In the genomic region with DNA sequence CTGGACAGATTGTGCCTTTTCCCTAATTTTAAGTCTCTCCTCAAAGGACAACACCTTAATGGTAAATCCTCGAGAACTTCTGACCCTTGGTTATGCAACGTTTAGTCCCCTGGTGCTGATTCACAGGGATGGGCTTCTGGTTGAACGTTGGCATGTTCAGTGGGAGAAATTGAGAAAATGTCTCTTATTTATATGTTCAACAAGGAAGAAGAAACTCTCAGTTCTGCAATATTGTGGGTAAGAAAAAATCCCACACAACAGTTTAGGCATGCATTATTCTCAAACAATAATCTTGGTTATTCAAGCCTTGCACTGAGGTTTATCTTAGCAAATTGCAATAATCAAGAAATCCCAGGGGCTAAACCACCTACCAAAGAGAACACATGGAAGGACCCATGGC, we compare ENCODE assay signal across 46 mouse cellular contexts. TPM values are rescaled to one million over a fixed set of nuclear protein-coding genes. Genes with fewer than 3 reads are reported as not detected.
"Had no signal": no experiment of that assay in that cellular context is flagged by ENCODE, and none has a peak within 500 bp of the region (broad histone marks: within the 10 kb centered on the region; RNA-seq: fewer than 3 reads in every experiment).

No protein-coding gene starts in this region.

- H3K4me1 ChIP-seq: limb, embryonic 10.5 days; limb, embryonic 12.5 days; limb, embryonic 13.5 days; limb, embryonic 15.5 days; liver, embryonic 12.5 days; liver, embryonic 13.5 days; liver, embryonic 15.5 days; lung, embryonic 15.5 days; megakaryocyte, embryonic 14.5 days; midbrain, embryonic 10.5 days; midbrain, embryonic 12.5 days; midbrain, embryonic 13.5 days; midbrain, embryonic 15.5 days; neural tube, embryonic 12.5 days had no signal

- H3K27ac ChIP-seq: limb, embryonic 10.5 days; limb, embryonic 12.5 days; limb, embryonic 13.5 days; limb, embryonic 15.5 days; liver, embryonic 12.5 days; liver, embryonic 13.5 days; liver, embryonic 14.5 days; liver, embryonic 15.5 days; lung, embryonic 15.5 days; macrophage; midbrain, embryonic 10.5 days; midbrain, embryonic 12.5 days; midbrain, embryonic 13.5 days; midbrain, embryonic 15.5 days; neural tube, embryonic 12.5 days had no signal

- H3K4me2 ChIP-seq: limb, embryonic 12.5 days; limb, embryonic 13.5 days; limb, embryonic 15.5 days; liver, embryonic 11.5 days; liver, embryonic 12.5 days; liver, embryonic 13.5 days; liver, embryonic 15.5 days; lung, embryonic 14.5 days; lung, embryonic 15.5 days; midbrain, embryonic 11.5 days; midbrain, embryonic 12.5 days; midbrain, embryonic 13.5 days; midbrain, embryonic 15.5 days; neural tube, embryonic 12.5 days had no signal

- H3K4me3 ChIP-seq: limb, embryonic 10.5 days; limb, embryonic 12.5 days; limb, embryonic 13.5 days; limb, embryonic 15.5 days; liver, embryonic 12.5 days; liver, embryonic 13.5 days; liver, embryonic 15.5 days; lung, embryonic 15.5 days; megakaryocyte, embryonic 14.5 days; midbrain, embryonic 10.5 days; midbrain, embryonic 12.5 days; midbrain, embryonic 13.5 days; midbrain, embryonic 15.5 days; myocyte; neural tube, embryonic 12.5 days had no signal

- H3K27me3 ChIP-seq: limb, embryonic 12.5 days; limb, embryonic 13.5 days; limb, embryonic 15.5 days; liver, embryonic 12.5 days; liver, embryonic 13.5 days; liver, embryonic 15.5 days; lung, embryonic 15.5 days; megakaryocyte, embryonic 14.5 days; midbrain, embryonic 12.5 days; midbrain, embryonic 13.5 days; midbrain, embryonic 15.5 days; neural tube, embryonic 12.5 days had no signal

- H3K9me3 ChIP-seq: limb, embryonic 10.5 days; limb, embryonic 12.5 days; limb, embryonic 13.5 days; limb, embryonic 15.5 days; liver, embryonic 12.5 days; liver, embryonic 13.5 days; liver, embryonic 15.5 days; lung, embryonic 15.5 days; megakaryocyte, embryonic 14.5 days; midbrain, embryonic 10.5 days; midbrain, embryonic 12.5 days; midbrain, embryonic 13.5 days; midbrain, embryonic 15.5 days; neural tube, embryonic 12.5 days had no signal

- ATAC-seq: liver, embryonic 12.5 days; liver, postnatal 0 days; lung, postnatal 0 days; midbrain, embryonic 13.5 days; midbrain, embryonic 15.5 days; midbrain, embryonic 16.5 days had no signal

- DNase-seq: left cerebral cortex, postnatal 4 days; liver; liver, embryonic 13.5 days; liver, postnatal 0 days; lung, adult 18-20 months; lung, adult 2 months; lung, embryonic 14.5 days; lung, postnatal 10 days; lung, postnatal 14 days; lung, postnatal 4 days; midbrain, embryonic 14.5 days had no signal

- H3K36me3 ChIP-seq: limb, embryonic 10.5 days; limb, embryonic 12.5 days; limb, embryonic 13.5 days; limb, embryonic 15.5 days; liver, embryonic 12.5 days; liver, embryonic 13.5 days; liver, embryonic 15.5 days; lung, embryonic 15.5 days; midbrain, embryonic 10.5 days; midbrain, embryonic 12.5 days; midbrain, embryonic 13.5 days; midbrain, embryonic 15.5 days; neural tube, embryonic 12.5 days had no signal

- H3K9ac ChIP-seq: limb, embryonic 12.5 days; limb, embryonic 13.5 days; limb, embryonic 15.5 days; liver, embryonic 12.5 days; liver, embryonic 13.5 days; liver, embryonic 14.5 days; liver, embryonic 15.5 days; liver, postnatal 0 days; lung, embryonic 14.5 days; lung, embryonic 15.5 days; midbrain, embryonic 12.5 days; midbrain, embryonic 13.5 days; midbrain, embryonic 15.5 days; neural tube, embryonic 12.5 days had no signal

RNA-seq across cellular contexts. Expression of gene Vmn1r199, which starts 3.8 kb away (rescaled TPM):
- total RNA-seq: left cerebral cortex, postnatal 10 days; left cerebral cortex, postnatal 14 days; left cerebral cortex, postnatal 25 days; left cerebral cortex, postnatal 36 days; left cerebral cortex, postnatal 4 days; liver, adult 2 months; megakaryocyte progenitor cell, adult 5-6 weeks; megakaryocyte, adult 5-6 weeks; megakaryocyte-erythroid progenitor cell, adult 5-6 weeks; midbrain, postnatal 0 days; monocyte, adult 5-6 weeks had no signal
- polyA plus RNA-seq: limb, embryonic 10.5 days; limb, embryonic 11.5 days; limb, embryonic 12.5 days; limb, embryonic 13.5 days; limb, embryonic 14.5 days; limb, embryonic 15.5 days; liver, adult 2 months; liver, embryonic 11.5 days; liver, embryonic 12.5 days; liver, embryonic 13.5 days; liver, embryonic 14.5 days; liver, embryonic 15.5 days; liver, embryonic 16.5 days; liver, postnatal 0 days; lung, adult 2 months; lung, embryonic 14.5 days; lung, embryonic 15.5 days; lung, embryonic 16.5 days; lung, postnatal 0 days; macrophage; midbrain, embryonic 10.5 days; midbrain, embryonic 11.5 days; midbrain, embryonic 12.5 days; midbrain, embryonic 13.5 days; midbrain, embryonic 14.5 days; midbrain, embryonic 15.5 days; midbrain, embryonic 16.5 days; midbrain, postnatal 0 days; myocyte; neural tube, embryonic 11.5 days; neural tube, embryonic 12.5 days had no signal

RNA-seq across cellular contexts. Expression of gene Vmn1r200, which starts 6.8 kb away (rescaled TPM):
- total RNA-seq: left cerebral cortex, postnatal 10 days; left cerebral cortex, postnatal 14 days; left cerebral cortex, postnatal 25 days; left cerebral cortex, postnatal 36 days; left cerebral cortex, postnatal 4 days; liver, adult 2 months; megakaryocyte progenitor cell, adult 5-6 weeks; megakaryocyte-erythroid progenitor cell, adult 5-6 weeks; midbrain, postnatal 0 days; monocyte, adult 5-6 weeks had no signal
- polyA plus RNA-seq: limb, embryonic 10.5 days; limb, embryonic 11.5 days; limb, embryonic 12.5 days; limb, embryonic 13.5 days; limb, embryonic 14.5 days; limb, embryonic 15.5 days; liver, adult 2 months; liver, embryonic 11.5 days; liver, embryonic 12.5 days; liver, embryonic 13.5 days; liver, embryonic 14.5 days; liver, embryonic 15.5 days; liver, embryonic 16.5 days; liver, postnatal 0 days; lung, adult 2 months; lung, embryonic 14.5 days; lung, embryonic 15.5 days; lung, embryonic 16.5 days; lung, postnatal 0 days; macrophage; midbrain, embryonic 10.5 days; midbrain, embryonic 12.5 days; midbrain, embryonic 15.5 days; midbrain, embryonic 16.5 days; midbrain, postnatal 0 days; myocyte; neural tube, embryonic 11.5 days had no signal

RNA-seq across cellular contexts. Expression of gene Vmn1r198, which starts 33.2 kb away (rescaled TPM):
- total RNA-seq: left cerebral cortex, postnatal 10 days; left cerebral cortex, postnatal 14 days; left cerebral cortex, postnatal 25 days; left cerebral cortex, postnatal 36 days; left cerebral cortex, postnatal 4 days; liver, adult 2 months; megakaryocyte progenitor cell, adult 5-6 weeks; megakaryocyte-erythroid progenitor cell, adult 5-6 weeks; midbrain, postnatal 0 days; monocyte, adult 5-6 weeks had no signal
- polyA plus RNA-seq: limb, embryonic 10.5 days; limb, embryonic 11.5 days; limb, embryonic 12.5 days; limb, embryonic 13.5 days; limb, embryonic 14.5 days; limb, embryonic 15.5 days; liver, adult 2 months; liver, embryonic 11.5 days; liver, embryonic 12.5 days; liver, embryonic 13.5 days; liver, embryonic 14.5 days; liver, embryonic 15.5 days; liver, embryonic 16.5 days; liver, postnatal 0 days; lung, adult 2 months; lung, embryonic 14.5 days; lung, embryonic 15.5 days; lung, embryonic 16.5 days; lung, postnatal 0 days; macrophage; midbrain, embryonic 10.5 days; midbrain, embryonic 11.5 days; midbrain, embryonic 12.5 days; midbrain, embryonic 13.5 days; midbrain, embryonic 14.5 days; midbrain, embryonic 15.5 days; midbrain, embryonic 16.5 days; midbrain, postnatal 0 days; myocyte; neural tube, embryonic 11.5 days; neural tube, embryonic 12.5 days had no signal

RNA-seq across cellular contexts. Expression of gene Vmn1r197, which starts 59.0 kb away (rescaled TPM):
- total RNA-seq: left cerebral cortex, postnatal 10 days; left cerebral cortex, postnatal 14 days; left cerebral cortex, postnatal 25 days; left cerebral cortex, postnatal 36 days; left cerebral cortex, postnatal 4 days; liver, adult 2 months; megakaryocyte progenitor cell, adult 5-6 weeks; megakaryocyte, adult 5-6 weeks; megakaryocyte-erythroid progenitor cell, adult 5-6 weeks; midbrain, postnatal 0 days; monocyte, adult 5-6 weeks had no signal
- polyA plus RNA-seq: limb, embryonic 10.5 days; limb, embryonic 11.5 days; limb, embryonic 12.5 days; limb, embryonic 13.5 days; limb, embryonic 14.5 days; limb, embryonic 15.5 days; liver, adult 2 months; liver, embryonic 11.5 days; liver, embryonic 12.5 days; liver, embryonic 13.5 days; liver, embryonic 14.5 days; liver, embryonic 15.5 days; liver, embryonic 16.5 days; liver, postnatal 0 days; lung, adult 2 months; lung, embryonic 14.5 days; lung, embryonic 15.5 days; lung, embryonic 16.5 days; lung, postnatal 0 days; macrophage; midbrain, embryonic 10.5 days; midbrain, embryonic 11.5 days; midbrain, embryonic 12.5 days; midbrain, embryonic 13.5 days; midbrain, embryonic 14.5 days; midbrain, embryonic 15.5 days; midbrain, embryonic 16.5 days; midbrain, postnatal 0 days; myocyte; neural tube, embryonic 11.5 days; neural tube, embryonic 12.5 days had no signal
